Mouse (Mus musculus): ENCODE results near the gene Epha5.

Epha5 gene

DNA sequence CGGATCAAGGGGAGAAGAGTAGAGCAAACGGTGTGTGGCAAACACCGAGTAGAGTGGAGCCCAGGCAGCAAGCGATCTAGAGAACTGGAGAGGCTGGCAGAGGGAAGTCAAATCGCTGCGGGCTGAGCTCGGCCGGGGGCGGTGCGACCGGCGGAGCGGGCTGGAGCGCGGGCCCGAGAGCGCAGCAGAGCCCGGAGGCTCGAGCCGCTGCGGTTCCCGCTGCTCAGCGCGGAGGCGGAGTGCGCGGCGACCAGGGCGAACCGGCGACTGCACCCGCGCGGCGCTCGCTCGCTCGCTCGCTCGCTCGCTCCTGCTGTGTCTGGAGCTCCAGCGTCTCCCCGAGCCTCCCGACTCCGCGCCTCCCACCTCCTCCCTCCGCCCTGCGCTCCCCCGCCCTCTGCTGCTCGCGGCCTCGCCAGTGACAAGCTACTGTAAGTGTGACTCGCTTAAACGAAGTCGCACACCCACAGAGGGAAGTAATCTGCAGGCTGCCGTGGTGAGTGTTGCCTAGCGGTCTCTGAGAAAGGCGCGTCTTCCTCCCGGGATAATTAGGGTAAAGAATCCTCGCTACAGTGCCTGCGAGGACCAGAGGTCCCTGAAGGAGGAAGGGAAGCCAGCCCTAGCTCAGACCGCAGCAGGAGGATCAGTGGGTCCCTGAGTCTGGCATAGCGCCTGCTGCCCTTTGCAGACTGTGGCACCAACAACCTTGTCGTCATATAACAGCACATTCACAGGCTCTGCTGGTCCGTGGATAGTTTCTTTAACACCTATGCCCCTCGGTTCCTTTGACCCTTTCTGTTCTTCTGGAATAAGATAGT, at the start of gene Epha5:
Epha5 (minus strand) TSS at position 321 of the 818 bp plus-strand sequence.
- peak; percentile 84 for DNase-seq (ENCODE audit: extremely low spot score)

DNA sequence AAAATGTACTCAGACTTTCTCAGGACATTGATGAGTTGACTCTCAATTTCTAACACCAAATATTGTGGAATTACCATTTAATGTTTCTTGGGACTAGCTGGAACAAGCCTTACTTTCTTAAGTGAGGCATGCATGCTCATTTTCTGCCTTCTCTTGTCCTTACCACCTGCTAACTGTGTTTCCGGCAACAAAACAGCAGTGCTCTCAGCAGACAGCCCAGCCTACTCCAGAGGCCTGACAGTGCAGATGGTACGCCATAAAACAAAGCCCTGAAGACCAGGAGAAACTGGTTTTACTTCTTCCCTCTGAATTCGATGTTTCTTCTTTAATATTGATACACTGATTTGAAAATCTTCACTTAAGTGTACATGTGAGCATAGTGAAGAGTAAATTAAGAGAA, 39.0 kb upstream of the Epha5 start:
- no peak for DNase-seq (ENCODE audit: extremely low spot score)

DNA sequence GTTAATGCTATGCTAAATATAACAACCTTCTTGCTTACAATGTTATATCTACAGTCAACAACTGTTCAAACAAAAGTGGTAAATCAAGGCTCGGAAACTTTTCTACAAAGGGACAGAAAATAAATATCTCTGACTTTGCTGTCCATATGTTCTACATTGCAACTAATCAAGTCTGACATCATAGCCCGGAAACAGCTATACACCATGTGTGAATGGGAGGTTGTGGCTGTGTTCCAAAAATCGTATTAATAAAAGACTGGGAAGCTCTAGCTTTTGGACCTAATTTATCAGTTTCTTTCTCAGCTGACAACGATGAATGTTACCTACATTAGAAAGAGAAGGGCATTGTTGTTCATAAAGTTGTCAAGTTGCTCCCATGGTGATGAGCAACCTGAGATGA, 37.5 kb upstream of the Epha5 start:
- DNase-seq (ENCODE audit: extremely low spot score) = no peak

DNA sequence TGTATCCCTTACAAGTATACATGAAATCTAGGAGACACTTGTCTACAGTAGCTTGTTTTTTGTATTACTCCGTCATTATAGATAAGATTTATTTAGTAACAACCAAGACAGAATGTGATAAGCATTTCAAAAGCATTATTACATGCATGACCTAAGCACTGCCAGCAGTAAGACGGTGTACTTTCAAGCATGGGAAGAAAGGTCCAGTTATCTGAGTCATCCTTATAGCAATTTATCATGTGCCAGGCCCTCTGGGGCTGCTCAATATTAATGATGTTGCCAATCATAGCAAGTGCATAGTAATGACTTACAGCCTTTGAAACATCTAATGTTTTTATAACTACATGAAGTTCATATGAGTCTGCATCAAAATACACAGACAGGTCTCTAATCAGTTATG, 36.7 kb upstream of the Epha5 start:
- no peak for DNase-seq (ENCODE audit: extremely low spot score)

DNA sequence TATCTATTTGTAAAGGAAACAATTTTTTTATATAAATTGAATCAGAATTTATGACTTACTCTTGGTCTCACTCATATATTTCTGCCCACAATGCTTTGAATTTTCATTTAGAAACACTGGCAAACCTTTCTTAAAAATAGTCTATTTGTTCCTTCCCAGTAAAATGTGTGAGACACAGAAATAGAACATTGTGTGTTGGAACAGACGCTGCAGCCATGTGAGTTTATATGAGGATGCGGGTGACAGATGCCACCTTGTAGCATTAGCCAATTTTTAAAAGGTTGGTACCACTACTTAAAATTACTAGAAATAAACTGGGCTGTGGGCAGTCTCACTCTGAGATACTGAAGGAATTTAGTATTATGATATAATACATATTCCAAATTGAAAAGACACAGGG, 23.1 kb upstream of the Epha5 start:
- no peak for DNase-seq (ENCODE audit: extremely low spot score)

DNA sequence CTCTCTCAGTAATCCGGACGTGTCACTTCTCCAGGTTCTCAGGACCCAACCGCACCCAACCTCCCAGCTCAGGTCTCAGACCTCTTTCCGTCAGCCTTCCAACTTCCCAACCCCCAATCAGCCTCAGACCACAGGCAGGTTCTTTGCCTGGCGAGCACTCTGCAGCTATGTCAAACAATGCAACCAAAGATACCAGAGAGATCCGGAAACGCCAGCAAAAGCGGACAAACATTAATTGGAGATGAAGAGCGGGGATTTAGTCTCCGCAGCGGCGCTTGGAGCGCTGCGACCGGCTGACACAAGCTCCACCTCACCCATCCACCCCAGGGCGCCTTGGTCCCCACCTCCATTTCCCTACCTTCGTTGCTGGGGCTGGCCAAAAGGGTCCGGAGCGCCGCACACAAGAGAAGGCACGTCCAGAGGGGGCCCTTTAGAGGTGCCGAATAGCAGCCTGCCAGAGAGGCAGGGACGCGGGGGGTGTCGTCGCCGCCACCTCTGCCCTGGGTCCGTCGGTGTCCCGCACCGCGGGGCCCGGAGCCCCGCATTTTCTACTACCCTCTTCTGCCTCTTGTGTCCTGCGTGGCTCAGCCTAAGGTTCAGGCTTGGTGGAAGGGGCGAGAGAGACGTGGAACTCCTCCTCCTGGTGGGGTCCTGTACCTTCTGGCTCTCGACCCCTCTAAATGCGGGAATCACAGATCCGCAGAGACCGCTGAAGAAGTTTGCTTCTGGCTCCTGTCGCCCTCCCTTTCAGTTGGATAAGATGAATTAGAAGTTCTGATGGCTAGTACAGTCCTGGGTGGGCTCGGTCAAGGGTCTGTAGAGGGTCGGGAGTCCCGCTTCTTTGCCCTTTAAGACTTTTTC, 991 bp downstream of the Epha5 start:
- DNase-seq (ENCODE audit: extremely low spot score) = peak; percentile 50

DNA sequence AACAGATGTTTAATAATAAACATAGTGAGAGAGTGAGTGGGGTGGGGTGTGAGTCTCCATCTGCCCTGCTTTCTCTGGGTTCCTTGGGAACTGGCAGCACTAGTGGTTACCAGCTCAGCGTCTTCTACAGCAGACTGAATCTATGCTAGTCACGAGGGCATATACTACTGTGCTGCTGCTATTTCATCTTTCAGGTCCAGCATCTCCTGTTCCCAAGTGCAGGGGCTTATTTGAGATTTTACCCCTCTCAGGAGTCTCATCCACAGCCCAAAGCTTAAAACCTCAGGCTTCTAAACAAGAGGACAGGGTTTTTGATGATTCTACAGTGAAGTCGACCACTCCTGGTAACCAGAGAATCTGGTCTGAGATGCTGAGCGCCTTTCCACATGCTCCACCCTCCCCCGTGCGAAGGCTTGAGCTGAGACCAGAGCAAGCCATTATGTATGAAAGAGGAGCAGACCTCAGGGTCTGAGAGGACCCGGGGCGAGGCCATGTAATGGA, 2.2 kb downstream of the Epha5 start:
- peak; percentile 15 for DNase-seq (ENCODE audit: extremely low spot score)

DNA sequence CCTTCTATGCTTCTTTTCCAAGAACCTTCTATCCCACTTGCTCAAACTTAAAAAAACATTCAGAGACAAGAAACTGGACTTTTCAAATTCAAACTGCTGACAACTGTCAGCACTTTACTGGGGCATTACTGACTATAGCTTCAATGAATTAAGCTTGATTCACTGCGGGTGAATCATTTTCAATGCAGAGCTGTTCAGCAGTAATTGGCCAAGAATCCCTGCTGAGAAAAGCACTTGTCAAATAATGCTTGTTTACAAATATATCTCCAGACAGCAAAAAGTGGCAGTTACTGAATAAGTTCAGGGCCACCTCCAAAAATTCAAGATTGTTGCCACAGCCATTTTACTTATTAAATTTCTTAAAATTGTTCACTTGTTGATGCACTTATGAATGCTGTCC, 4.2 kb downstream of the Epha5 start:
- DNase-seq (ENCODE audit: extremely low spot score) = no peak

DNA sequence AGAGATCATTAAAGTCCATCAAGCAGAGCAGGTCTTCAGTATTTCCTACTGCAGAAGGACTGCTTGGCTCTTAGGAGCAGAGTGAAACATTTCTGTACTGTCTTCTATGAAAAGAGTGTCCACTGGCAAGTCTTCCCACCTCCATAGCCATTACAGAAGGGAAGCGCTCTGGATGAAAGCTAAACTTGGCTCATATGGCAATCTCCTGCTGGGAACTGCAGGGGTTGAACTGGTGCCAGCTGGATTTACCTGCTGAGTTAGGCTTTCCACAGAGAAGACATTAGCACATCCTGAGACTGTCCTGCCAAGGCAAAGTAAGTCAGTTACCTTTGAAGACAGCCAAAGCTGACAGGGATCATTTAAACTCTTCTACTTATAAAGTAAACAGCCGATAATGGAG, 8.8 kb downstream of the Epha5 start:
- DNase-seq (ENCODE audit: extremely low spot score) = no peak

DNA sequence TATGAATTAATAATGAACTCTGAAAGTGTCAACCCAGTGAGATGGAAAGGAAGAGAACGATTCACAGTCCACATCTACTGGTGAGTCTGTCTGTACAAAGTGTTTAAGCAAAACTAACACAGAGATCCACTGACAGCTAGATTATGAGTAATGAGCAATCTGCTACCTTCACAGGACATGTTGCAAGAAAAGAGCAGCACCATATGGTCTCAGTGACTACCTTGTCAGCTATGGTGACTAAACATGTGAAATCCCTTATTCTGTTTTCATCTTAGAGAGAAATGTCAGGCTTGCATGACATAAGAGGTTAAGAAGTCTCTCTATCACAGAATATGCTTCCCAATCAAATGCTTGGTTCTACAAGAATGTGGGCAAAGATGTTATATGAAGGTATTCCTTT, 20.1 kb downstream of the Epha5 start:
- DNase-seq (ENCODE audit: extremely low spot score) = no peak

DNA sequence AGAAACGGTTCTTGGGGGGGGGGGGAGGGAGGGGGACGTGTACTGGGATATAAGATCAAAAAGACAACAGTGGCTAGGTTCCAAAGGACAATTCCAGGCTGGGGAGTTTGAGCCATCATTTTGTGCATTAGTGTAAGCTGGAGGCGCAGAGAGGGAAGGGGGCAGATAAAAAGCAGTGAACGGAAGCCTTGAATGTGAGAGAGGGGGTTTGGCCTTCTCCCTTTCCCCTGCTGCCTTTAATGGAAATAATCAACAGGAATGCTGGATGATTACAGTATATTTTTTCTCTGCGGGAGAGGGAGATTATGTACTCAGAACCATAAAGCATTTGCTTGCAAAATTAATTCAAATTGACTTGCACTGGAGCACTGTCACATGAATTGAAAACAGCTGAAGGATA, 51.8 kb downstream of the Epha5 start:
- no peak for DNase-seq (ENCODE audit: extremely low spot score)

DNA sequence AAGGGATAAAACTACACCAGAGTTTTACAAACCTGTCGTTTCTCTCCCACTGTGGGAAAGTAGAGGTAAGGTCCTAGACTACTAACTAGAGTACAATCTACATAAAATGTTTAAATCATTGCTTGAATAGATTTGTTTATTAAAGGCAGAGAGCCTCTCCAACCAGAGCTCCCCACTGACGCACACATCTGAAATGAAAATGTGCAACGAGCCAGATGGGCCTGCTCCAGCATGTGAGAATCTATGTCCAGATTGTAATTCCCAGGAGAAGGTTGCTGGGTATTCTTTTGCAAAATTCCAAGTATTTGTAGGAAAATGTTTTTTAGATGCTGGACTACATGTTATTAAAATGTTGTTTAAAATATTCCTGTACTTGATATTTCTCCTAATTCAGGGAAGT, 57.8 kb downstream of the Epha5 start:
- no peak for DNase-seq (ENCODE audit: extremely low spot score)

DNA sequence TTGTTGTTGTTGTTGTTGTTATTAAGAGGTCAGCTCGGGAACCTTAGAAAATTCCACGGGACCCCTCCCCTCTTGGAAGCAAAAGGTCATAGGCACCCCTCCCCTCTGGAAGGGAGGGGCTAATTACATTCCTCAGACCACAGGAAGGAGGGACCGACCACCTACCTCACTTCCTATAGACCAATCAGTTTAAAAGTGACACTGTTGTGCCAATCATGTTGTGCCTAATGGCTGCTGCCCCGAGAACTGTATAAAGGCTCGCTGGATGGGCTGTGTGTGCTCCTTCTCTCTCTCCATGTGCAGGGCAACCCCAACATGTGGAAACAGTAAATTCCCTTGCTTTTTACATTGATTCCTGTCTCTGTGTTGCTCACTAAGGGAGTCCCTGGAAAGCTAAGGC, 64.1 kb downstream of the Epha5 start:
- DNase-seq (ENCODE audit: extremely low spot score) = no peak

DNA sequence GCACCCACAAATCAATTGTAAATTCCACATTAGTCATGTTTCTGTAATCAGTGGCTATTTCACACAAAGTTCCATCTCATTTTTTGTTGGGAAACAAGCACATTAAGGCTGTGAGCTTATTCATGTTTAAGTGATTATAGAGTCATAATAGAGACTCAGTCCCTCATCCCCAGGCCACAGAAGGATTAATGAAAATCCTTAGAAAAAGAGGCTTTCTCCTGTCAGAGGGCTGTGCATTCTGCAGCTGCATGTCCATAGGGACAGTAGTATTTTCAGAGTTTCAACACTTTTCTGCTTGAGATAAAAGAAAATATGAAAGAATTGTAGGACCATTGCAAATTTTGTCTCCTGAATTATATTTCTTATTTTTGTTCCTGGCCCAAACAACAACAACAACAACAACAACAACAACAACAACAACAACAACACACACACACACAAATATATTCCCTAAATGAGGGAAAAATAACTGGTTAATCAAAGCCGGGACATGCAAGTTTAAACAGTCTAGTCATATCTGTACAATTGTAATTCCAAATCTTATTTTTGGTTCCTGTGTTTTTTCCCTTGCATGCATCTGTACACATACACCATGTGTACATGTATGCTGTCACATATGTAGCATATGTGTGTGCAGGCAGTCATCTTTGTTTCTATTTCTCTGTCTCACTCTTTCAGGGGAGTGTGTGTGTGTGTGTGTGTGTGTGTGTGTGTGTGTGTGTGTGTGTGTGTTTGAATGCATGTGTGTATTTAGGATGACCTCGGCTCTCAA, 70.3 kb downstream of the Epha5 start:
- no peak for DNase-seq (ENCODE audit: extremely low spot score)

DNA sequence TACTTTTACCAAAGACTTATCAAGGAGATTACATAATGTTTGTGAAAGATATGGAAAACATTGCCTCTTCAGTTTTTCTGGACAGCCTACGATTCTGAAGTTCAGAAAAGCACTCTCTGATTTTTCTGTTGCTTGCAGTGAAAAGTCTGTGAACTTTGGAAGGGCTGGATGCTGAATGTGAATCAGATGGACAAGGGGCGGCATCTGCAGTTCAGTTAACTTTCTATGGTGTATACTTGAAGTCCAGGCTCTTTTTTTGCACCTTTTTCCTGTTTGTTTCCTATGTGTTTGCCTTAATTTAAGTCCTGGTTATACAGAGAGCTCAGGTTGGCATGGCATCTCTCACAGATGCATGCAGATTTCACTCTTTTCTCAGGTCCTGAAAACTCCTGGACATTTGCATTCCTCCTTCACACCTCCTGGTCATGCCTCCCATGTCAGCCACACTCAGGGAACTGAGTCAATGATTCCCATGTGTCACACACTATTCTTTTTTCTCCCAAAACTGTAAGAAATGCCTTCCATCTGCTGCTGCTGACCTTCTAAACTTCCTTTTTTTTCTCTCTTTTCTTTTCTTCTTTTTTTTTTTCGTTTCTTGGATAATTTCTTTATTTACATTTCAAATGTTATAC, 81.2 kb downstream of the Epha5 start:
- DNase-seq (ENCODE audit: extremely low spot score) = no peak

DNA sequence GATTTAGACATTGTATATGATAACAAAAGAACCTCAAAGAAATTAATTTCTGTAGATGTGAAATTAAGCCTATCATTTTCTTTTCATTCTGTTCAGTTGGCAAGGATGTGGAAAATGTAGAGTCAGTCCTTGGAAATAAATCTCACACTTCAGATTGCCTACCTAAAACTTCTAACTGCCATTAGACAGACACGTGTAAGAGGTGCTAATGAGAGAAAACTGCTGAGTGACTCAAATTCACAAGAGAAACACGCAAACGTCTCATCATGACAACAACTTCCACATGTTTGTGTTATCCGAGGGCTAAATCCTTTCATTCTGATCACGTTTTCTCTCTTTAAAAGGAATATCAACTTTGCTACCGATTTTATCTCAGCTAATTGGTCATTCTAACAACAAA, 82.7 kb downstream of the Epha5 start:
- DNase-seq (ENCODE audit: extremely low spot score) = no peak

DNA sequence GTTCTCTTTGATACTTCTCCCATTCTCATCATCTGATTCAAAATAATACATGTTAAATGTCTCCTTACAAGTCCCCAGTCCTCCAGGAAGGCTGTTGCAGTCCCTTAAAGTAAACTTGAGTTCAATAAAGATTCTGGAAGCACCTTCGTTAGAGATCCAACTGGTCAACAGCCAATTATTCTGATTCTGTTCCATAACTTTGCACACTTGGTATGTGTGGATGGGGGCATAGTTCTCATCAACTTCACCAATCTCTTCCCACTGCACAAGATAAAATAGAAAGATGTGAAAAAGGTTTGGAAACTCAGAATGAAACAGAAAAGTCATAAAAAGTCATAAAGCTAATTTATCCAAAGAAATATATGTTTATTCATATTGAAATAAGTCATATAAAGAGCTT, 85.6 kb downstream of the Epha5 start:
- no peak for DNase-seq (ENCODE audit: extremely low spot score)

DNA sequence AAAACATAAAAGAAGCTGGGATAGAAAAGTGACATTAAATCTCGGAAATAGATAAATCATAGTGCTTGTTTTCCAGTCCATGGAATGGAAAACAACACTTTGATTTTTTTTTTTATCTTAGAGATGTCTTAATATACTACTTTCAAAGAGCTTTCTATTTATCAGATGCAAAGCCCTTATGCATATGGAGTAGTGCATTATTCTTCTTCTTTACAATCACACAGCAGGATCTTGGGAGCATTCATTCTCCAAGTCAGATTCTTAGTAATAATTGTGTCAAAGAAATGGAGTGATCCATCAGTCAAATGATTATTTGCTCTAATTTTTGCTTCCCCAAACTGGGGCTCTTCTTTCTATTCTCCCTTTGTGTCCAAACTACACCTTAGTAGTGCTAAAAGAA, 96.6 kb downstream of the Epha5 start:
- no peak for DNase-seq (ENCODE audit: extremely low spot score)

DNA sequence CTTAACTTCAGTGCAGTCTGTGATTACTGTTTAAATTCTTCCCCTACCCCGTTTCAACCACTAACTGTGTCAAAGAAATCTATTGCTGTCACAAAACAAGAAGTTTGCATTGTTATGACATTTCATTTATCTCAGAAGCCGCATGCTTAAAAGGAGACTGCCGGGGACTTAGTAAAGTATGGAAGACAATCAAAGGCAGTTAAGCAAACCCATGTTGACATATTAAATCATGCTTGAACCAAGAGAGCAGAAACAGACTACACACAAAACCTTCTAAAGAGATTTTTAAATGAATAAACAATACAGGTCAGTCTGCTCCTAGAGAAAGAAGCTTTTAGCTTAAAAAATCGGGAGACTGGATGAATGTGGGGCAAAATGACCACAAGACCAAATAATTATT, 97.0 kb downstream of the Epha5 start:
- DNase-seq (ENCODE audit: extremely low spot score) = no peak

DNA sequence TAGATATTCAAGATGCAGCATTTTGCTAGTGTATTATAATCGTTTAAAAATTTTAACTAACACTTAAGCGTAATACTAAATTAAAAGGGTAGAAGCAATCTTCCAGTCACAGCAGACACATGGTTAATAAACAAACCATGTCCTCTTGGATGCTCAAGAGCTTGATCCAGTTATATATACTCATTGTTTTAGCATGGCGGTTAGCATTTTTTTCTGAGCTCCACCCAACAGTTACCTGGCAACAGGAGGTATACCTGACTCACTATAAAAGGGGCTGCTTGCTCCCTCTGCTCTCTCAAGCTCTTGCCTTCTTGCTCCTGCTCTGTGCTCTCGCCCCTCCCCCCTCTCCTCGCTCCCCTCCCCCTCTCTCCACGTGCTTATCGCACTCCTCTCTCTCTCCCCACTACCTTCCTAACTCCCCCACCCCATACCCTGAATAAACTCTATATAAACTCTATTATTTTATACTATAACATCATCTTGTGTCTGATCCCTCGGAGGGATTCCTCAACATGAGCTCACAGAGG, 98.3 kb downstream of the Epha5 start:
- DNase-seq (ENCODE audit: extremely low spot score) = no peak

DNA sequence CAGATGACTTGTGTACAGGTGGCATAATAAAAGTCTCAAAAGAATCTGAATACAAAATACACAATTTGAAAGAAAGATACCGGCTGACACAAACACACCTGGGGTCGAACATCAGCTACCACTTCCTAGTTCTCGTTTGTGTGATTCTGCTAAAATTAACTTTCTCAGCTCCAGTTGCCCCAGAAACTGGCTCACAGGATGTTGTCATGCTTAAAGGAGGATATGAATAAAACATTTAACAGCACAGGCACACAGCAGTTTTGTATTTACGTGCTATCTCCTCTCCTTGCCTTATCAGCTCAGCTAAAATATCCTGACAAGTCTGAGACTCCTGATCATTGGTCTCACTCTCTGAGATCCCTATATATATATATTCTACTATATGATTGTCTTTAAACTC, 99.3 kb downstream of the Epha5 start:
- no peak for DNase-seq (ENCODE audit: extremely low spot score)
